Mouse (Mus musculus) ovary, postnatal 14 days (tissue): ENCODE results near the gene Olig1.

Experiments
- DNase-seq: peaks from one replicate; pipeline ENCODE4 v3.0.0; 2022; ENCODE audit warnings: low spot score

The Olig1 gene

DNA sequence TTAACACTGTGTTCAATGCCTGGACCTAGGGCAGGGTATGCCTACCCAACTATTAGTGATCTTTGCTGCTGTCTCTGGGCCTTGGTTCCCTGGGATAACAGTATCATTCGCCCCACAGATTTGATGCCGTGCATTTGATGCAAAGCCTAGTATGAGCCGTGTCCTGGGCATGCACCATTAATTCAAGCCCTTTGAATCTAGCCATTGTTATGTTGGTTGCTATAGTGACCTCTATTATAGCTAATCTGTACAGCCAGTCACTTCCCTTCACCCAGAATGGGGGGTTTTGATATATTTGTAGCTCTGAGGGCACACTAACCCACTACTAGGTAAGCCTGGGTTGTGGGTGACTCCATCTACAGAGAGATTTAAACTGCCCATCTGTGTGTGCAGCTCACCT is 40.3 kb downstream of the Olig1 start:
- no peak for DNase-seq

GRCm38 (mm10) chr16:91312921-91313320 is 43.3 kb downstream of the Olig1 start:
- no peak for DNase-seq

DNA sequence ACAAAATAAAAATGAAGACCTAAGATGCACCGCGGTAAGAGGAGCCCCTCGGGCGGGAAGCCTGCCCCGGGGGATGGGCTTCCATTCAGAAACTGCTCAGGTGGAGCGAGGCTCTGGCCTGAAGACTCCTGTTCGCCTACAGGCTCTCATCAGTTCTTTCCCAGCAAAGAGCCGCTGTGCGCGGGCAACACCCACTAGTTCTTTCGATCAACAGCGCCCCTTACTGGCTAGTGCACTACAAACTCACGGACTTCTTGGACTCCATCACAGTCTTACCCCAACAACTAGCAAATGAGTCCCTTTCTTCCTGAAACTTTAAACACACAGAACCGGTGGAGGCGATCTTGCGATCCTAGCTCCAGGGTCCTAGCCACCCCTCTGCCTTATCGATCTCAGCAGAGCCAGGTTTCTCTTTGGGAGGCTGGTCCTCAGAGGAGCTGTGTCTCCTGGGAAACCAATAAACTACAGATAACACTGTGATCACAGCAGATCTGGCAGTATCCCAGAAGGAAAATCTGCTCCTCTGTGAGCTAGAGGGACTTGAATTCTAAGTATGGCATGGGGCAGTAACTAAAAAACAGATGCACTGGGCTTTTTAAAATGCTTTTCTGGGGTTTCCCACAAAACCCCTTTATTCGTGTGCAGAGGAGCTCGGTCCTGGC is 44.7 kb downstream of the Olig1 start:
- DNase-seq: peak; percentile 64

GRCm38 (mm10) chr16:91320191-91320590 is 50.6 kb downstream of the Olig1 start:
- DNase-seq: no peak

DNA sequence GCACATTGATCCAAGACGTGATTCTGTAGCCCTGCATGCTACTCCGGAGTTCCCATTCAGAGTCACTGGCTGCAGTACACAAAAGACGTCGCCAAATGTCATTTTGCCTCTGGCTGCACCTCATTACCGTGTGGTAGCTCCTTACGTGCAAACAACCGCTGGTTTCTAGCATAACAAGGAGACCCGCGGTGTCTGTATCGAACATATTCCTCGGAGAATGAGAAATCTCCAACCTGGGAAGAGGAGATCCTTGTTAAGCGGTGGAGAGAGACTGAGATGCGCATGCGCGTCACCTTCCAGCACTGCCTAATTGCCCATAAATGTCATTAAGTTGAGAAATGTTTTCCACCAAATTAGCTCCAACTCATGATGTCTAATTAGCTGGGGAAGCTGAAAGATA is 51.0 kb downstream of the Olig1 start:
- no peak for DNase-seq
